In the genomic region with DNA sequence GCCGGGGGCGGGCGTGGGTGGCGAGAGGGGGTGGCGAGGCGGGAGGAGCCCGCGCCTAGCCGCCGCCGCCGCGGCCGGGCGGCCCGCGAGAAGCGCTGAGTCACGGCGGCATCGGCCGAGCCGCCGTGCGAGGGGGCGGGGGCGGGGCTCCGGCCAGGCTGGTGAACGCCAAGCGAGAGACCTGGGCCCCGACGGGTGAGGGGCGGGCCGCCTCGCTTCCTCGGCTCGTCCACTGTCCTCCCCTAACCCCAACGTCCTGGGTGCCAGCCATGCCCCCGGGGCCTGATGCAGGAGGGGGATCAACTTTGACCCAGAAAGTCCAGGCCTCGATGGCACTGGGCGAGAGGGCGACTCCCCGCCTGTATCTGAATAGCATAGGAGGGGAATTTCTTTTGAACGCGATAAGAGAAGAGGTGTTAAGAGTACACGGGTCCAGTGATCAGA, we compare ENCODE assay signal across 8 mouse cellular contexts. TPM values are rescaled to one million over a fixed set of nuclear protein-coding genes. Genes with fewer than 3 reads are reported as not detected.
DNase-seq lines count a peak whose midpoint lies in the region; ATAC-seq and TF ChIP-seq lines count a peak whose summit lies in the region.

A gene (minus strand): TSS at position 136 of the 444 bp plus-strand sequence.

- DNase-seq in lung, adult 18-20 months = peak; percentile 37 to 44
- DNase-seq in lung, postnatal 25 days (ENCODE audit: low spot score) = no peak
- peak; percentile 43 for DNase-seq in c-Kit-positive CD71-positive TER-119-positive erythroid progenitor cells, embryonic 14.5 days (ENCODE audit: low spot score)
- peak; percentile 34 for DNase-seq in forebrain, postnatal 0 days
- peak; percentile 64 for DNase-seq in hindbrain, embryonic 10.5 days (ENCODE audit: low spot score)
- peak; percentile 40 to 50 for DNase-seq in left cerebral cortex, adult 2 months (ENCODE audit: extremely low spot score in 1 of 2, low spot score in 2 of 2)

- H3K27ac ChIP-seq in forebrain, postnatal 0 days (ENCODE audit: low read depth, low read length) = peak within 1 kb of the TSS; percentile 69
- peak within 1 kb of the TSS; percentile 87 for H3K27ac ChIP-seq in hindbrain, embryonic 10.5 days
- peak within 1 kb of the TSS; percentile 94 for H3K27ac ChIP-seq in left cerebral cortex, adult 2 months
- H3K27ac ChIP-seq in macrophage = no peak within 1 kb of the TSS
- H3K27ac ChIP-seq in small intestine, adult 2 months (ENCODE audit: insufficient read depth, low read depth, low read length) = no peak within 1 kb of the TSS

- TF ChIP-seq POLR2A in small intestine, adult 2 months (IDR thresholded peaks at IDR 0.05; ENCODE audit: low read depth, low read length) = no peak

- H3K4me2 ChIP-seq in forebrain, postnatal 0 days (ENCODE audit: low read depth) = peak within 1 kb of the TSS; percentile 89

- intact Hi-C loops in left cerebral cortex, adult 2 months (cut with DNase I) = loop anchor here (1.0 to 5.0 kb wide), 2 partner anchors 46 to 69 kb away; a partner anchor contains a TSS

- 0 out of 2 replicates have a peak, but pooled peaks cover 2% of the 10 kb centered on the region for H3K4me1 ChIP-seq in forebrain, postnatal 0 days (ENCODE audit: insufficient read depth)
- peaks cover 3% of the 10 kb centered on the region; the same call in 1 of the 2 replicates for H3K4me1 ChIP-seq in hindbrain, embryonic 10.5 days (replicated peaks)
- peaks cover 6% of the 10 kb centered on the region; the same call in 1 of the 2 replicates for H3K4me1 ChIP-seq in small intestine, adult 2 months (ENCODE audit: control insufficient read depth, insufficient read depth, insufficient read length, low read length)

- peak; percentile 77 for ATAC-seq in forebrain, postnatal 0 days

- peak within 1 kb of the TSS; percentile 85 for H3K9ac ChIP-seq in forebrain, postnatal 0 days

- H3K9me3 ChIP-seq in forebrain, postnatal 0 days (ENCODE audit: low read length) = no peaks in the 10 kb centered on the region
- no peaks in the 10 kb centered on the region for H3K9me3 ChIP-seq in hindbrain, embryonic 10.5 days

- TF ChIP-seq CTCF in forebrain, postnatal 0 days (IDR thresholded peaks at IDR 0.05; ENCODE audit: low read depth) = no peak
- no peak for TF ChIP-seq CTCF in left cerebral cortex, adult 2 months (IDR thresholded peaks at IDR 0.05)
- no peak for TF ChIP-seq CTCF in small intestine, adult 2 months (IDR thresholded peaks at IDR 0.05; ENCODE audit: extremely low read depth, insufficient read length, insufficient replicate concordance, low read depth, low read length)

- no peaks in the 10 kb centered on the region for H3K79me2 ChIP-seq in macrophage (ENCODE audit: inconsistent target)

- WGBS in forebrain, postnatal 0 days = under 1% methylated on average over 42 of the region's 46 CpGs
- under 1% methylated on average over 46 of the region's 46 CpGs for WGBS in hindbrain, embryonic 10.5 days
- WGBS in macrophage (ENCODE audit: missing documents) = 6% methylated on average over 43 of the region's 46 CpGs
- 2% methylated on average over 45 of the region's 46 CpGs for WGBS in small intestine, adult 2 months

- no peaks in the 10 kb centered on the region for H3K36me3 ChIP-seq in forebrain, postnatal 0 days (ENCODE audit: insufficient read depth)
- H3K36me3 ChIP-seq in hindbrain, embryonic 10.5 days = no peaks in the 10 kb centered on the region
- H3K36me3 ChIP-seq in macrophage (ENCODE audit: inconsistent target) = no peaks in the 10 kb centered on the region
- H3K36me3 ChIP-seq in small intestine, adult 2 months (ENCODE audit: control insufficient read depth, insufficient read depth, low read length) = no peaks in the 10 kb centered on the region

- H3K4me3 ChIP-seq in forebrain, postnatal 0 days (ENCODE audit: low read depth, low read length) = peak within 1 kb of the TSS; percentile 68
- peak within 1 kb of the TSS; percentile 81 for H3K4me3 ChIP-seq in hindbrain, embryonic 10.5 days
- peak within 1 kb of the TSS; percentile 92 for H3K4me3 ChIP-seq in left cerebral cortex, adult 2 months
- peak within 1 kb of the TSS; percentile 7; the same call in 1 of the 2 replicates for H3K4me3 ChIP-seq in macrophage (ENCODE audit: inconsistent target)
- peak within 1 kb of the TSS; percentile 60 for H3K4me3 ChIP-seq in small intestine, adult 2 months (ENCODE audit: low read depth, low read length)

- no peaks in the 10 kb centered on the region for H3K27me3 ChIP-seq in forebrain, postnatal 0 days (ENCODE audit: insufficient read depth, low read length)
- H3K27me3 ChIP-seq in hindbrain, embryonic 10.5 days (ENCODE audit: insufficient read depth, poor library complexity, severe bottlenecking) = peaks cover 16% of the 10 kb centered on the region; the same call in 1 of the 2 replicates
- H3K27me3 ChIP-seq in small intestine, adult 2 months (ENCODE audit: control insufficient read depth, insufficient read depth, low read length) = no peaks in the 10 kb centered on the region

RNA-seq across cellular contexts. Expression of the gene that starts here (rescaled TPM):
- total RNA-seq in forebrain, postnatal 0 days (2014; rRNA removed) = 26.2 and 26.6 TPM in 2 replicates
- polyA plus RNA-seq in forebrain, postnatal 0 days (2015; fragmentation: Nextera tagmentation; extraction: Ambion mirVana) = 38.4 and 47.2 TPM in 2 replicates
- 9.8 and 12.4 TPM in 2 replicates for polyA plus RNA-seq in hindbrain, embryonic 10.5 days (2016; fragmentation: Nextera tagmentation; extraction: Ambion mirVana)
- total RNA-seq in left cerebral cortex, adult 2 months (2021) = 10 to 100 TPM; 47.7 to 51.6 TPM
- total RNA-seq in macrophage (2018; cell fraction: chromatin; rRNA removed) = 1 to 10 TPM in 5 of 26 experiments, under 1 TPM in 19, not detected in 2; 0.25 to 6.7 (median 0.67) TPM
- 1 to 10 TPM in 17 of 26 experiments, under 1 TPM in 9; 0.65 to 5.4 (median 1.8) TPM for total RNA-seq in macrophage (2018; cell fraction: cytosol; rRNA removed)
- total RNA-seq in macrophage (2018; cell fraction: nucleus; rRNA removed) = 1 to 10 TPM in 13 of 26 experiments, under 1 TPM in 13; 0.18 to 5.3 (median 1.0) TPM
- polyA plus RNA-seq in macrophage (2018) = 0.80 to 2.6 TPM (median 0.87 TPM) in 3 replicates
- polyA plus RNA-seq in small intestine, adult 2 months (2012; rRNA removed) = 5.0 and 16.0 TPM in 2 replicates

Comparison
In these comparisons a context has a peak if more than half of its experiments do, and no peak if none do; other contexts are left out.
1. H3K27ac ChIP-seq: peak in forebrain, postnatal 0 days (single experiment), hindbrain, embryonic 10.5 days (single experiment) and left cerebral cortex, adult 2 months (single experiment); none in macrophage (single experiment) and small intestine, adult 2 months (single experiment).
2. H3K4me3 ChIP-seq: peak in every context shown above with its lines; median percentile 92 in left cerebral cortex, adult 2 months; 81 in hindbrain, embryonic 10.5 days; 68 in forebrain, postnatal 0 days; 60 in small intestine, adult 2 months; 7 in macrophage.